In genomic region chr13:112327511-112327910, GRCm38 (mm10) we compare ENCODE assay signal across 14 mouse cellular contexts. TPM values are rescaled to one million over a fixed set of nuclear protein-coding genes. Genes with fewer than 3 reads are reported as not detected.
DNase-seq lines count a peak whose midpoint lies in the region; ATAC-seq and TF ChIP-seq lines count a peak whose summit lies in the region.
"Had no signal": no experiment of that assay in that cellular context is flagged by ENCODE, and none has a peak within 500 bp of the region (broad histone marks: within the 10 kb centered on the region; RNA-seq: fewer than 3 reads in every experiment).

No protein-coding gene starts in this region.

- WGBS in heart, embryonic 10.5 days, result 42% methylated on average over 4 of the region's 4 CpGs
- WGBS in liver, postnatal 0 days (ENCODE audit: insufficient replicate concordance), result 51% methylated on average over 4 of the region's 4 CpGs
- WGBS in liver, embryonic 12.5 days (ENCODE audit: insufficient replicate concordance), result 60% methylated on average over 4 of the region's 4 CpGs
- 33% methylated on average over 4 of the region's 4 CpGs for WGBS in embryonic facial prominence, embryonic 15.5 days
- WGBS in limb, embryonic 14.5 days, result 11% methylated on average over 4 of the region's 4 CpGs

- no peaks in the 10 kb centered on the region for H3K9me3 ChIP-seq in heart, embryonic 10.5 days
- no peaks in the 10 kb centered on the region for H3K9me3 ChIP-seq in liver, postnatal 0 days (ENCODE audit: low read length)
- H3K9me3 ChIP-seq in liver, embryonic 12.5 days (replicated peaks), result no peaks in the 10 kb centered on the region
- H3K9me3 ChIP-seq in embryonic facial prominence, embryonic 15.5 days (replicated peaks), result no peaks in the 10 kb centered on the region
- no peaks in the 10 kb centered on the region for H3K9me3 ChIP-seq in limb, embryonic 14.5 days (ENCODE audit: control insufficient read depth, low read length)
- H3K9me3 ChIP-seq: forebrain, embryonic 12.5 days; midbrain, embryonic 12.5 days had no signal

- TF ChIP-seq EP300 in liver, postnatal 0 days (IDR thresholded peaks at IDR 0.05; ENCODE audit: low read depth), result no peak

- no peak overlapping the region for H3K4me3 ChIP-seq in heart, embryonic 10.5 days
- H3K4me3 ChIP-seq in liver, postnatal 0 days (ENCODE audit: low read depth, low read length), result no peak overlapping the region
- H3K4me3 ChIP-seq in liver, embryonic 12.5 days, result no peak overlapping the region
- no peak overlapping the region for H3K4me3 ChIP-seq in embryonic facial prominence, embryonic 15.5 days (replicated peaks)
- H3K4me3 ChIP-seq in limb, embryonic 14.5 days (replicated peaks; ENCODE audit: low read length), result no peak overlapping the region
- H3K4me3 ChIP-seq: forebrain, embryonic 12.5 days; left cerebral cortex, adult 2 months; midbrain, embryonic 12.5 days had no signal

- peak; percentile 72 for ATAC-seq in liver, postnatal 0 days
- no peak for ATAC-seq in liver, embryonic 12.5 days
- no peak for ATAC-seq in embryonic facial prominence, embryonic 15.5 days (ENCODE audit: insufficient number of reproducible peaks, low FRiP score, low TSS enrichment, low read depth)
- ATAC-seq in limb, embryonic 14.5 days (ENCODE audit: low FRiP score, low read depth), result no peak
- no peak for ATAC-seq in erythroblast, adult 5-6 weeks (replicated peaks; ENCODE audit: low FRiP score, poor library complexity, severe bottlenecking)

- no peaks in the 10 kb centered on the region for H3K36me3 ChIP-seq in heart, embryonic 10.5 days
- no peaks in the 10 kb centered on the region for H3K36me3 ChIP-seq in liver, postnatal 0 days (replicated peaks; ENCODE audit: insufficient read depth, low read length)
- no peaks in the 10 kb centered on the region for H3K36me3 ChIP-seq in liver, embryonic 12.5 days
- no peaks in the 10 kb centered on the region for H3K36me3 ChIP-seq in embryonic facial prominence, embryonic 15.5 days
- no peaks in the 10 kb centered on the region for H3K36me3 ChIP-seq in limb, embryonic 14.5 days (ENCODE audit: control insufficient read depth, insufficient read depth, low read length)
- H3K36me3 ChIP-seq: forebrain, embryonic 12.5 days; midbrain, embryonic 12.5 days had no signal

- peaks cover 17% of the 10 kb centered on the region for H3K4me1 ChIP-seq in heart, embryonic 10.5 days
- no peaks in the 10 kb centered on the region; the same call in 1 of the 2 replicates for H3K4me1 ChIP-seq in liver, postnatal 0 days (ENCODE audit: insufficient read depth)
- H3K4me1 ChIP-seq in liver, embryonic 12.5 days, result no peaks in the 10 kb centered on the region
- peaks cover 27% of the 10 kb centered on the region for H3K4me1 ChIP-seq in embryonic facial prominence, embryonic 15.5 days
- peaks cover 46% of the 10 kb centered on the region for H3K4me1 ChIP-seq in limb, embryonic 14.5 days (ENCODE audit: control insufficient read depth, insufficient read depth, low read length)

- no peaks in the 10 kb centered on the region for H3K27me3 ChIP-seq in heart, embryonic 10.5 days (ENCODE audit: insufficient read depth, poor library complexity, severe bottlenecking)
- no peaks in the 10 kb centered on the region for H3K27me3 ChIP-seq in liver, postnatal 0 days (ENCODE audit: insufficient read depth, low read length)
- no peaks in the 10 kb centered on the region for H3K27me3 ChIP-seq in liver, embryonic 12.5 days (replicated peaks)
- H3K27me3 ChIP-seq in embryonic facial prominence, embryonic 15.5 days, result no peaks in the 10 kb centered on the region
- no peaks in the 10 kb centered on the region for H3K27me3 ChIP-seq in limb, embryonic 14.5 days (ENCODE audit: control insufficient read depth, insufficient read depth, low read length)
- H3K27me3 ChIP-seq: CH12.LX; forebrain, embryonic 12.5 days; midbrain, embryonic 12.5 days had no signal

- TF ChIP-seq CTCF in liver, postnatal 0 days (IDR thresholded peaks at IDR 0.05; ENCODE audit: low read depth), result no peak

- H3K4me2 ChIP-seq in liver, postnatal 0 days (ENCODE audit: low read depth, low read length), result no peak overlapping the region
- no peak overlapping the region for H3K4me2 ChIP-seq in liver, embryonic 12.5 days
- H3K4me2 ChIP-seq in embryonic facial prominence, embryonic 15.5 days (replicated peaks), result no peak overlapping the region
- H3K4me2 ChIP-seq in limb, embryonic 14.5 days (replicated peaks; ENCODE audit: low read depth, low read length, severe bottlenecking), result no peak overlapping the region
- H3K4me2 ChIP-seq: forebrain, embryonic 12.5 days; midbrain, embryonic 12.5 days had no signal

- DNase-seq in heart, embryonic 10.5 days (ENCODE audit: low spot score), result no peak
- no peak for DNase-seq in heart, postnatal 36 days
- DNase-seq in liver, postnatal 0 days, result no peak
- DNase-seq in limb, embryonic 14.5 days (ENCODE audit: low spot score), result peak; percentile 75
- DNase-seq in embryo, embryonic 11 days, result no peak
- DNase-seq: cerebellum, postnatal 36 days; right cerebral cortex, postnatal 25 days had no signal

- no peak for TF ChIP-seq POLR2A in limb, embryonic 14.5 days (IDR thresholded peaks at IDR 0.05; ENCODE audit: borderline replicate concordance, extremely low read depth, insufficient read depth, insufficient read length)

- H3K9ac ChIP-seq in liver, postnatal 0 days (replicated peaks), result no peak overlapping the region
- H3K9ac ChIP-seq in liver, embryonic 12.5 days, result no peak overlapping the region
- H3K9ac ChIP-seq in embryonic facial prominence, embryonic 15.5 days, result no peak overlapping the region
- H3K9ac ChIP-seq in limb, embryonic 14.5 days (ENCODE audit: low read depth, low read length, severe bottlenecking), result no peak overlapping the region
- H3K9ac ChIP-seq: forebrain, embryonic 12.5 days; midbrain, embryonic 12.5 days had no signal

- H3K27ac ChIP-seq in heart, embryonic 10.5 days, result 0 out of 2 replicates have a peak overlapping the region, but pooled peaks have one; percentile 3
- 0 out of 2 replicates have a peak overlapping the region, but pooled peaks have one; percentile 22 for H3K27ac ChIP-seq in liver, postnatal 0 days (ENCODE audit: low read depth)
- H3K27ac ChIP-seq in liver, embryonic 12.5 days, result no peak overlapping the region
- peak overlapping the region; percentile 73 for H3K27ac ChIP-seq in embryonic facial prominence, embryonic 15.5 days (replicated peaks)
- peak overlapping the region; percentile 69 for H3K27ac ChIP-seq in limb, embryonic 14.5 days (replicated peaks; ENCODE audit: low read depth, low read length)
- H3K27ac ChIP-seq: forebrain, embryonic 12.5 days; left cerebral cortex, adult 2 months; midbrain, embryonic 12.5 days had no signal

- intact Hi-C loops in heart, postnatal 36 days (cut with DNase I), result no loop called here

RNA-seq across cellular contexts. Expression of gene Ankrd55, which starts 39.3 kb away (rescaled TPM):
- 0.30 TPM in 1 of 2 replicates, not detected in the other for polyA plus RNA-seq in heart, embryonic 10.5 days (2016; fragmentation: Nextera tagmentation; extraction: Ambion mirVana)
- under 1 TPM; 0.92 to 1.00 TPM for total RNA-seq in heart, postnatal 36 days (2021)
- 1.3 and 1.5 TPM in 2 replicates for polyA plus RNA-seq in liver, postnatal 0 days (2015; fragmentation: Nextera tagmentation; extraction: Ambion mirVana)
- 0.08 and 0.26 TPM in 2 replicates for polyA plus RNA-seq in liver, embryonic 12.5 days (2016; fragmentation: Nextera tagmentation; extraction: Ambion mirVana)
- polyA plus RNA-seq in embryonic facial prominence, embryonic 15.5 days (2015; fragmentation: Nextera tagmentation; extraction: Ambion mirVana), result 0.81 and 1.1 TPM in 2 replicates
- 1.6 and 2.2 TPM in 2 replicates for polyA plus RNA-seq in limb, embryonic 14.5 days (2012; rRNA removed)
- 0.98 and 1.0 TPM in 2 replicates for polyA plus RNA-seq in limb, embryonic 14.5 days (2014; fragmentation: Nextera tagmentation; extraction: Ambion mirVana)
- not detected in 2 replicates for total RNA-seq in erythroblast, adult 5-6 weeks (2015; ENCODE audit: low replicate concordance)
- total RNA-seq in erythroblast, adult 5-6 weeks (2017; ENCODE audit: low replicate concordance), result not detected in 2 replicates
